Mouse (Mus musculus) erythroblast, embryonic 14.5 days (primary cell): ENCODE measurements around the gene Limk1.

Experiments used
- GATA1 ChIP-seq: IDR thresholded peaks from 2 replicates; pipeline ENCODE4 v1.6.1; 2012; ENCODE audit warnings: low read length, inconsistent platforms, mixed read lengths
- TAL1 ChIP-seq: IDR thresholded peaks from 3 replicates; pipeline ENCODE4 v1.6.1; 2012; ENCODE audit warnings: low read length, inconsistent platforms, mixed read lengths

DNA sequence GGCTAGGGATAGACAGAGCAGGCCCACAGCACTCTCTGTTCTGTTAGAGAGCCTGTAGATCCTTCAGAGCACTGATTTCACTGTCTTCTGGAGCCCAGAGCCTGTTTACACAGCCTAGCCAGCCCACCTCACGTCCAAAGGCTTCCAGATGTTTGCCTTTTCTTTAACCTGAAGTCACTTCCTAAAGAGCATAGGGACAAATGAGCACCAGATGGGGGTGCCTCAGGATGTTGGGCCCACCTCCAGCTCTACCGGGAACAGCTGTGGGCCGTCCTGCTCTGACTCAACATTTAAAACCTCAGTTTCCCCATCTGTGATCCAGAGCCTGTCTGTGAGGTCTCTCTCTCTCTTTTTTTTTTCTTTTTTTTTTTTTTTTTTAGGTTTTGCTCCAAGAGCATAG, 40.1 kb upstream of the Limk1 start:
- TF ChIP-seq TAL1 (no peak), GATA1 (no peak)
